Mouse (Mus musculus): ENCODE results near the gene Adig. TPM values are rescaled to one million over a fixed set of nuclear protein-coding genes. Genes with fewer than 3 reads are reported as not detected.

The Adig gene
- not detected in 2 replicates for polyA plus RNA-seq (2015; fragmentation: Nextera tagmentation; extraction: Ambion mirVana)

GRCm38 (mm10) chr2:158501836-158502812 is at the start of gene Adig:
TSS of gene Adig (plus strand) at chr2:158502612.
- no peak for ATAC-seq (replicated peaks; ENCODE audit: insufficient number of reproducible peaks, insufficient read depth, low FRiP score, low read depth)

GRCm38 (mm10) chr2:158456451-158456850 is 46.0 kb upstream of the Adig start:
- no peak overlapping the region for H3K4me2 ChIP-seq
- H3K4me1 ChIP-seq (replicated peaks) = no peaks in the 10 kb centered on the region
- 68% methylated on average over 4 of the region's 4 CpGs for WGBS
- no peaks in the 10 kb centered on the region for H3K27me3 ChIP-seq
- no peak for ATAC-seq (replicated peaks; ENCODE audit: insufficient number of reproducible peaks, insufficient read depth, low FRiP score, low read depth)
- no peaks in the 10 kb centered on the region for H3K9me3 ChIP-seq (replicated peaks)
- no peak overlapping the region for H3K4me3 ChIP-seq
- no peak overlapping the region for H3K27ac ChIP-seq
- peaks cover 66% of the 10 kb centered on the region for H3K36me3 ChIP-seq
- no peak overlapping the region for H3K9ac ChIP-seq

More at GRCm38 (mm10) chr2:158501836-158502812, at the start of gene Adig:
- no peak within 1 kb of the TSS for H3K4me3 ChIP-seq
- no peaks in the 10 kb centered on the region for H3K9me3 ChIP-seq (replicated peaks)
- 71% methylated on average over 11 of the region's 11 CpGs for WGBS
- no peak within 1 kb of the TSS for H3K4me2 ChIP-seq
- H3K27ac ChIP-seq = no peak within 1 kb of the TSS
- H3K27me3 ChIP-seq = no peaks in the 10 kb centered on the region
- H3K9ac ChIP-seq = no peak within 1 kb of the TSS
- no peaks in the 10 kb centered on the region for H3K4me1 ChIP-seq (replicated peaks)
- peaks cover 16% of the 10 kb centered on the region; the same call in 1 of the 2 replicates for H3K36me3 ChIP-seq

GRCm38 (mm10) chr2:158457610-158458009 is 44.8 kb upstream of the Adig start:
- Histone ChIP-seq H3K9me3 (replicated peaks) (no peaks in the 10 kb centered on the region), H3K27ac (no peak overlapping the region), H3K36me3 (peaks cover 66% of the 10 kb centered on the region), H3K27me3 (no peaks in the 10 kb centered on the region), H3K9ac (no peak overlapping the region), H3K4me1 (replicated peaks) (no peaks in the 10 kb centered on the region), H3K4me3 (no peak overlapping the region), H3K4me2 (no peak overlapping the region)
- 76% methylated on average over 1 of the region's 1 CpGs for WGBS
- no peak for ATAC-seq (replicated peaks; ENCODE audit: insufficient number of reproducible peaks, insufficient read depth, low FRiP score, low read depth)

DNA sequence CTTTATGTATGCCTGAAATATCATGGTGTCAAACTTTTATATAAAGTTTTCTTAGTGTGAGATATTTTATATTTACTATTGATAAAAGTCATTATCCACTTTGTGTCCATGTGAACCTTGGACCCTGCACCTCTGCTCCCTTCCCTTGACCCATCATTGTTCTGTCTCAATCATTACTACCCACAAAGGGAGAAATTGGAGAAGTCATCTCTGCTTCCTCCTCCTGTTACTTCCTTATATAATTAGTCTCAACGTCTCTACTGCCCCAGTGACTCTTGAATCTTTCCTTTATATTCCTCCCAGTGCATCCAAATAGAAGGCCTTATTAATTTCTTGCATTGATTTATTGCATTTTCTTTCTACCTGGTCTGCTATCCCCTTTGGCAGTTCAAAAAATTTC is 40.0 kb upstream of the Adig start:
- peaks cover 75% of the 10 kb centered on the region for H3K36me3 ChIP-seq
- no peaks in the 10 kb centered on the region for H3K9me3 ChIP-seq (replicated peaks)
- ATAC-seq (replicated peaks; ENCODE audit: insufficient number of reproducible peaks, insufficient read depth, low FRiP score, low read depth) = no peak
- no peak overlapping the region for H3K4me2 ChIP-seq
- no peak overlapping the region for H3K27ac ChIP-seq
- H3K9ac ChIP-seq = no peak overlapping the region
- no peaks in the 10 kb centered on the region for H3K4me1 ChIP-seq (replicated peaks)
- 71% methylated on average over 1 of the region's 1 CpGs for WGBS
- H3K4me3 ChIP-seq = no peak overlapping the region
- no peaks in the 10 kb centered on the region for H3K27me3 ChIP-seq

DNA sequence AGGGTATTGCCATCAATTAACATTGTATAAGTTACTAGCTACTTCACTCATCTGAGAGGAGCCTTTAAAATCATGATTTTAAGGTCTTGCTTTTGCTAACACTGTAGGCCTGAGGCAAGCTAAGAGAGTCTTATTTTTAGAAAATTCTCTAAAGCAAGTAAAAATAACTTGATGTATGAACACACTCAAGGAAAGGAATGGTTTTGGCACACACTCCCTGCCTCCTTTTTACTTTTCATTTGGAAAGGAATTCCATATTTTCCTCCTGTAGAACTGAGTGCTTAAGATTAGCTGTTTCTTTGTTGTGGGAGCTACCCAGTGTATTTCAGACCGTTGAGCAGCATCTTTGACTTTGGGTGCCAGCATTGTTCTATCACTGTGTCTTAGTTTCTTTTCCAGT is 28.3 kb upstream of the Adig start:
- Histone ChIP-seq H3K27me3 (no peaks in the 10 kb centered on the region), H3K36me3 (peaks cover 45% of the 10 kb centered on the region), H3K4me3 (no peak overlapping the region), H3K9me3 (replicated peaks) (no peaks in the 10 kb centered on the region), H3K4me2 (no peak overlapping the region), H3K4me1 (replicated peaks) (no peaks in the 10 kb centered on the region), H3K27ac (no peak overlapping the region), H3K9ac (no peak overlapping the region)
- 80% methylated on average over 1 of the region's 1 CpGs for WGBS
- no peak for ATAC-seq (replicated peaks; ENCODE audit: insufficient number of reproducible peaks, insufficient read depth, low FRiP score, low read depth)

GRCm38 (mm10) chr2:158477640-158478039 is 24.8 kb upstream of the Adig start:
- H3K27ac ChIP-seq = no peak overlapping the region
- H3K27me3 ChIP-seq = no peaks in the 10 kb centered on the region
- ATAC-seq (replicated peaks; ENCODE audit: insufficient number of reproducible peaks, insufficient read depth, low FRiP score, low read depth) = no peak
- H3K9me3 ChIP-seq (replicated peaks) = no peaks in the 10 kb centered on the region
- 81% methylated on average over 3 of the region's 3 CpGs for WGBS
- no peaks in the 10 kb centered on the region for H3K4me1 ChIP-seq (replicated peaks)
- no peak overlapping the region for H3K9ac ChIP-seq
- no peak overlapping the region for H3K4me3 ChIP-seq
- H3K4me2 ChIP-seq = no peak overlapping the region
- H3K36me3 ChIP-seq = peaks cover 45% of the 10 kb centered on the region

DNA sequence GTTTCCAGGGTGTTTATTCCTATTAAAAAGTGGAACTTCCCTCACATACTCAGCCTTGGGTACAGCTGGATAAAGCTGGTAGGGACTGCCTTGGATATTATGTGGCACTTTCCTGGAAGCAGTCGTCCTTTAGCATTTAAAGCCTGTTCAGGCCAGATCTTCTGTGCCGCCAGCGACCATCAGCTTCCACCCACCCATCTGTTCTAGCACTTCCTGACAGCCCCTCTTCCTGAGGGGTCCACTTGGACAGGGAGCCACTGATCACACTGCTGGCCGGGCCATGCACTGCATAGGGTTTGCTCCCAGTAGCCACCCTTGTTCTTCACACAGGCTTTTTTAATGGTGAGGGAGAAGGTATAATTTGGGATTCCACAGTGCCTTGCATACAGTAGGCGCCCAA is 4.0 kb upstream of the Adig start:
- H3K9me3 ChIP-seq (replicated peaks) = no peaks in the 10 kb centered on the region
- no peak for ATAC-seq (replicated peaks; ENCODE audit: insufficient number of reproducible peaks, insufficient read depth, low FRiP score, low read depth)
- H3K27ac ChIP-seq = no peak overlapping the region
- no peak overlapping the region for H3K4me3 ChIP-seq
- 81% methylated on average over 5 of the region's 5 CpGs for WGBS
- H3K27me3 ChIP-seq = no peaks in the 10 kb centered on the region
- no peak overlapping the region for H3K4me2 ChIP-seq
- H3K36me3 ChIP-seq = peaks cover 43% of the 10 kb centered on the region
- no peak overlapping the region for H3K9ac ChIP-seq
- no peaks in the 10 kb centered on the region for H3K4me1 ChIP-seq (replicated peaks)

- Histone ChIP-seq H3K9ac (no peak overlapping the region), H3K4me3 (no peak overlapping the region), H3K27ac (no peak overlapping the region), H3K36me3 (peaks cover 8% of the 10 kb centered on the region; the same call in 1 of the 2 replicates), H3K27me3 (no peaks in the 10 kb centered on the region), H3K4me2 (no peak overlapping the region), H3K4me1 (replicated peaks) (no peaks in the 10 kb centered on the region), H3K9me3 (replicated peaks) (no peaks in the 10 kb centered on the region)
- no peak for ATAC-seq (replicated peaks; ENCODE audit: insufficient number of reproducible peaks, insufficient read depth, low FRiP score, low read depth)
- WGBS = 80% methylated on average over 7 of the region's 7 CpGs
Observed at GRCm38 (mm10) chr2:158503226-158503625, 814 bp downstream of the Adig start.

DNA sequence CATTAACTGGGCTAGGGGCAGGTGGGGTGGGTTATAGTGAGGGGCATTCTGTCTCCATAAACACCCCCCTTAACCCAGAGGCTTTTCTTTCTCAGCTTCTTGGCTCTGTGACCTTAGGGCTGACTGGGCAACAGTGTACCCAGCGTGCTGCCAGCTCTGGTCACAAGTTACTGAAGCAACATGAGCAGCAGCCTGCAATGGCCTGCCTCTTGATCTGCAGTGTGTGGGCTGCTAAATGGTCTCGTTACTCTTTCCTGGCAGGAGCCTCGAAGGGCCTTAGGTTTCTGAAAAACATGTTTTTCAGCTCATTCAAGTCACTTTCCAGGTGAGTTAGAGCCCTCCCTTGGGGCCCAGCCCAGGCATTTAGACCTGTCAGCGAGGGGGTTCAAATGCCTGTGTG is 1.3 kb downstream of the Adig start:
- H3K4me2 ChIP-seq = no peak overlapping the region
- no peaks in the 10 kb centered on the region for H3K4me1 ChIP-seq (replicated peaks)
- H3K4me3 ChIP-seq = no peak overlapping the region
- no peak for ATAC-seq (replicated peaks; ENCODE audit: insufficient number of reproducible peaks, insufficient read depth, low FRiP score, low read depth)
- H3K27ac ChIP-seq = no peak overlapping the region
- no peak overlapping the region for H3K9ac ChIP-seq
- WGBS = 72% methylated on average over 4 of the region's 4 CpGs
- no peaks in the 10 kb centered on the region for H3K27me3 ChIP-seq
- no peaks in the 10 kb centered on the region for H3K9me3 ChIP-seq (replicated peaks)
- peaks cover 5% of the 10 kb centered on the region; the same call in 1 of the 2 replicates for H3K36me3 ChIP-seq

DNA sequence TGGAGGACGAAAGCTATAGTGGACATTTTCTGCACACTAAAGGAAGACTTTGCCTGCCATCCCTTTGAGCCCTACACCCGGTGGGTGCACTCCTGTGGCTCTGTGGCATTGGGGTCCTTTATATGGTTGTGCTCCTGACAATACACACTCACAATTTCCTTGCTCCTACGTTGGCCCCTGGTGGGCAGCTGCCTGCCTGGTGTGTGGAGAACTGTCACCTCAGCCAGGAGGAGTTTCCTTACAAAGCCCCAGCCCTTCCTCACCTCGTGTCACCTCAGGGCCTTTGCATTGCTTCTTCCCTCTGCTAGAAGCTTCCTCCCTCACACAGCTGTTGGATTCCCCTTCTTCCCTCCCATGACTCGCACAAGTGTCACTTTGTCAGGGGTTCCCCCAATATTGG is 4.1 kb downstream of the Adig start:
- H3K4me3 ChIP-seq = no peak overlapping the region
- H3K9me3 ChIP-seq (replicated peaks) = no peaks in the 10 kb centered on the region
- no peak overlapping the region for H3K9ac ChIP-seq
- 66% methylated on average over 5 of the region's 5 CpGs for WGBS
- H3K27me3 ChIP-seq = no peaks in the 10 kb centered on the region
- H3K36me3 ChIP-seq = no peaks in the 10 kb centered on the region
- no peak overlapping the region for H3K27ac ChIP-seq
- H3K4me1 ChIP-seq (replicated peaks) = peaks cover 7% of the 10 kb centered on the region; the same call in 1 of the 2 replicates
- ATAC-seq (replicated peaks; ENCODE audit: insufficient number of reproducible peaks, insufficient read depth, low FRiP score, low read depth) = no peak
- H3K4me2 ChIP-seq = no peak overlapping the region

DNA sequence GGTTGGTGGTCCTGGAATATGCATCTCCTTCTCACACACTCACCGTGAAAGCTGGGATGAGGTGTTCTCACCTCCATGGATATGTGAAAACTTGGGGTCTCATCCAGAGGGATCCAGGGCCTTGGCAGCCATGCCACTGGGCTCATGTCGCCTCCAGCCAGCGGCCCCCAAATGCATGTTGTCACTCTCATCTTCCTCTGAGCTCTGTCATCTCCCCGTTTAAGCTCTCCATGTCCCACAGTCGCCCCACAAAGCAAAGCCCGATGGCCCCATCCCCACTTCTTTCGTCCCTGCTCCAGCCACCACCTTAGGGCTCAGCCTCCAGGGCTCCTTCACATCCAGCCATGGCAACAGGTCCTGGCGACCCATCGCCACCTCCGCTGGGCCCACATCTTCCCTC is 4.6 kb downstream of the Adig start:
- H3K9ac ChIP-seq = no peak overlapping the region
- 85% methylated on average over 10 of the region's 10 CpGs for WGBS
- H3K4me2 ChIP-seq = no peak overlapping the region
- no peak overlapping the region for H3K27ac ChIP-seq
- H3K27me3 ChIP-seq = no peaks in the 10 kb centered on the region
- H3K4me1 ChIP-seq (replicated peaks) = peaks cover 7% of the 10 kb centered on the region; the same call in 1 of the 2 replicates
- H3K36me3 ChIP-seq = no peaks in the 10 kb centered on the region
- no peak for ATAC-seq (replicated peaks; ENCODE audit: insufficient number of reproducible peaks, insufficient read depth, low FRiP score, low read depth)
- H3K9me3 ChIP-seq (replicated peaks) = no peaks in the 10 kb centered on the region
- H3K4me3 ChIP-seq = no peak overlapping the region

DNA sequence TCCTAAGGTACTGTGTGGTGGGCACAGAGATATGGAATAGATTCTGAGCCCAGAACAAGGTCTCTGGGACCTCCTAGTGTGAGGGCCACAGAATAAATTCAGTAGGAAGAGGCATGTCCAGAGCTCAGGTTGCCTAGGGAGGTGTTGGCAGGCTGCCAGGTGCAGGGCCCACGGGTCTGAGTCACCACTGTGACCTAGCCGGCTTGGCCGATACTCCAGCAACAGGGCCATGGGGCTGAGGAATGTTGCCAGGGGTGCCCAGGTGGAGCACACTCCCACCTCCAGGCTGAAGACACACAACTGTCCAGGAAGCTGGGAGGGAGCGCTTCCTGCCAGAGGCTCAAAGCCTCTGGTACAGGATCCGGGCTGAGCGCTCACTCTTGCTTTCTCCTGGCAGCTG is 8.3 kb downstream of the Adig start:
- ATAC-seq (replicated peaks; ENCODE audit: insufficient number of reproducible peaks, insufficient read depth, low FRiP score, low read depth) = no peak
- H3K4me2 ChIP-seq = no peak overlapping the region
- H3K27ac ChIP-seq = no peak overlapping the region
- WGBS = 49% methylated on average over 6 of the region's 6 CpGs
- H3K27me3 ChIP-seq = no peaks in the 10 kb centered on the region
- H3K36me3 ChIP-seq = no peaks in the 10 kb centered on the region
- peaks cover 7% of the 10 kb centered on the region; the same call in 1 of the 2 replicates for H3K4me1 ChIP-seq (replicated peaks)
- H3K4me3 ChIP-seq = no peak overlapping the region
- no peaks in the 10 kb centered on the region for H3K9me3 ChIP-seq (replicated peaks)
- H3K9ac ChIP-seq = no peak overlapping the region

Measured in heart, embryonic 15.5 days (tissue).